Mouse (Mus musculus): ENCODE measurements around the gene Klk1b9.
"Not testable (repeated sequence)": the region's sequence is repeated elsewhere in the genome, so short reads cannot be mapped to it uniquely, and the experiment has no call there.

The Klk1b9 gene

GRCm38 (mm10) chr7:43975761-43976160, at the start of gene Klk1b9:
TSS of gene Klk1b9 (plus strand) at chr7:43976061.
- not testable (repeated sequence) for DNase-seq (ENCODE audit: low read depth, low spot score)

GRCm38 (mm10) chr7:43928521-43928920, 47.3 kb upstream of the Klk1b9 start:
- peak; percentile 68 for DNase-seq (ENCODE audit: low read depth, low spot score)

DNA sequence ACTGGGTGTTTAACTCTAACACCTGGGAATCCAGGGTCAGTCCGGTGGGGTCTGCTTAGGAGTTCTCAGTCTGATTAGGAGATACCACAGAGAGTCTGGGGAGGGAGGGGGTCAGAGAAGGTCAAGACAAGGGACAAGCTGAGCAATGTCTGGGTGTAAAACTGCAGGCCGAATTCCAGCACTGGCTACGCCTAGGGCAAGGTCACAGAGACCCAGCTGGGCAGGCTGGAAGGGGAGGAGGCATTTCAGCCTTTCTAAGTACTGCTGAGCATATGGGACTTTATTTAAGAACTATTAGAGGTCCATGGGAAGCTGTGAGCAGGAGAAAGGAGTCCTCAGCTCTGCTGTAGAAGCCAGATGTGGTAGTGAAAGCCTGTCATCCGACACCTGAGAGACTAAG, 43.5 kb upstream of the Klk1b9 start:
- DNase-seq (ENCODE audit: low read depth, low spot score) = peak; percentile 38

- DNase-seq (ENCODE audit: low read depth, low spot score) = no peak
These were observed 42.4 kb upstream of the Klk1b9 start, which contains the start of gene Klk15 for GRCm38 (mm10) chr7:43933440-43933839. TSS of gene Klk15 (plus strand) at chr7:43933740.

GRCm38 (mm10) chr7:43934747-43935146, 41.1 kb upstream of the Klk1b9 start:
- DNase-seq (ENCODE audit: low read depth, low spot score) = no peak

- DNase-seq (ENCODE audit: low read depth, low spot score) = peak; percentile 28
These were observed 39.3 kb upstream of the Klk1b9 start for GRCm38 (mm10) chr7:43936551-43936950.

DNA sequence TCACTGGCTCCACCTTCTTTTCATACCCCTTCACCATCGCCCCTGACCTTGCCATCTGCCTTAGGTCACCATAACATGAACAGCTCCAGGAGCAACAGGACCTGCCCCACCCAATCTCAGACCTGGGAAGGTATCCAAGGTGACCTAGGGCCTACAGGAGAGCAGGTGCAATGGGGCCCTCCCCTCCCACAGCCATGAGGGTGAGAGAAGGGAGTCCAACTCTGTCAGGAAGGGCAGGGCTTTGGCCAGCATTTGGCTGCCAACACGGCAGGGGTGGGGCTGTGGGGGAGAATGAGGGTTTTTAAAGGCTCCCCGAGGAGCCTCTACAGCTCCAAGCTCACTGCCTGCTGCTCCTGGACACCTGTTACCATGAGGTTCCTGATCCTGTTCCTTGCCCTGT, 33.6 kb upstream of the Klk1b9 start:
- DNase-seq (ENCODE audit: low read depth, low spot score) = peak; percentile 13

DNA sequence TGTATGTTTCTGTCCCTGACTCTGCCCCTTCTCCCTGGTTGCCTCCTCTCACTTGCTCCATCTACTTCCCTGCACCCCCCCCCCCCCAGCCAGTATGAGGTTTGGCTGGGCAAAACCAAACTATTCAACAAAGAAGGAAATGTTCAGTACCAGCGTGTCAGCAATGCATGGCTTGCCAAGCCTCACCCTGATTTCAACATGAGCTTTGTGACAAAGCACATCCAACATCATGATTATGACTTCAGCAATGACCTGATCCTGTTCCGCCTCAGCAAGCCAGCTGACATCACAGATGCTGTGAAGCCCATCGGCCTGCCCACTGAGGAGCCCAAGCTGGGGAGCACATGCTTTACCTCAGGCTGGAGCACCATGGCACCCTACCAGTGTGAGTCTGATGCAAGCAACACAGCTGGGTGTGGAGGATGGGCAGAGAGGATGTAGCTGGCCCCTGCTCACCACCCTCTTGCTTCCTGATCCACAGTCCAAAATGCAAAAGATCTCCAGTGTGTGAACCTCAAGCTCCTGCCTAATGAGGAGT, 31.1 kb upstream of the Klk1b9 start:
- DNase-seq (ENCODE audit: low read depth, low spot score) = no peak

DNA sequence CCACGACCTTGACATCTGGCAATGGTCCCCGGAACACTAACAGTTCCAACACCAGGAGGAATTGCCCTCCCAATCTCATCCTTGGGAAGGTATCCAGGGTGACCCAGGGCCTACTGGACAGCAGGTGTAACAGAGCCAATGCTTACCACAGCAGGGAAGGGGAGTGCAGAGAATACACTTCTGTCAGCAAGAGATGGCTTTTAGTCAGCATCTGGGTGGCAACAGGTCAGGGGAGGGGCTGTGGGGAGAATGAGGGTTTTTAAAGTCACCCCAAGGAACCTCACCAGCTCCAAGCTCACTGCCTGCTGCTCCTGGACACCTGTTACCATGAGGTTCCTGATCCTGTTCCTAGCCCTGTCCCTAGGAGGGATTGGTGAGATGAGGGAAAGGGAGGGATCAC, 25.5 kb upstream of the Klk1b9 start, which contains the start of gene Klk1b8:
Gene Klk1b8 (plus strand): TSS at position 301 of the 400 bp plus-strand sequence.
- no peak for DNase-seq (ENCODE audit: low read depth, low spot score)

GRCm38 (mm10) chr7:43952703-43953102, 23.2 kb upstream of the Klk1b9 start:
- DNase-seq (ENCODE audit: low read depth, low spot score) = no peak

DNA sequence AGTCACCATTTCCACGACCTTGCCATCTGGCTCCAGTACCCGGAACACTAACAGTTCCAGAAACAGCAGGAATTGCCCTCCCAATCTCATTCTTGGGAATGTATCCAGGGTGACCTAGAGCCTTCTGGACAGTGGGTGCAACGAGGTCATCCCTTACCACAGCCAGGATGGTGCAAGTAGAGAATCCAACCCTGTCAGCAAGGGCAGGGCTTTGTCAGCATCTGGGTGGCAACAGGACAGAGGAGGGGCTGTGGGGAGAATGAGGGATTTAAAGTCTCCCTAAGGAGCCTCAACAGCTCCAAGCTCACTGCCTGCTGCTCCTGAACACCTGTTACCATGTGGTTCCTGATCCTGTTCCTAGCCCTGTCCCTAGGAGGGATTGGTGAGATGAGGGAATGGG, 9.4 kb upstream of the Klk1b9 start, which contains the start of gene Klk1b1:
Gene Klk1b1 (plus strand): TSS at position 301 of the 400 bp plus-strand sequence.
- no peak for DNase-seq (ENCODE audit: low read depth, low spot score)

GRCm38 (mm10) chr7:43967058-43967457, 8.8 kb upstream of the Klk1b9 start:
- no peak for DNase-seq (ENCODE audit: low read depth, low spot score)

DNA sequence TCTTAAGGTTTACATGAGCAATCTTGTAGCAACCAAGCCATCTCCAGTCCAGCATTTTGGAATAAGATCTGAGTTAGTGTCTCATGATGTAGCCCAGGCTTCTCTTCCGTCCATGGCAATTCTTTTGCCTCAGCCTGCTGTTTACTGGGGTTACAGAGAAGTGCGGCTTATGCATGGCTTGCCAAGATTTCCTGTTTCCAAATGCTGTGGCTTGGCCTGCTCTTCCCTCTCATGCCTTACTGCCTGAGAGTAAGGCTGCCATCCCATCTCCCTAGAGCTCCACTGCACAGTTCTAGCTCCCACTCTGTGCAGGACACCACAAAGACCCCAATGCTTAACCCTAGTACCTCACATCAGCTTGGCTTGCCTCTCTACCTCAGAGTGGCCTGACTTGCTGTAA, 8.2 kb upstream of the Klk1b9 start:
- DNase-seq (ENCODE audit: low read depth, low spot score) = no peak

GRCm38 (mm10) chr7:43985657-43986056, 9.8 kb downstream of the Klk1b9 start:
- DNase-seq (ENCODE audit: low read depth, low spot score) = no peak

DNA sequence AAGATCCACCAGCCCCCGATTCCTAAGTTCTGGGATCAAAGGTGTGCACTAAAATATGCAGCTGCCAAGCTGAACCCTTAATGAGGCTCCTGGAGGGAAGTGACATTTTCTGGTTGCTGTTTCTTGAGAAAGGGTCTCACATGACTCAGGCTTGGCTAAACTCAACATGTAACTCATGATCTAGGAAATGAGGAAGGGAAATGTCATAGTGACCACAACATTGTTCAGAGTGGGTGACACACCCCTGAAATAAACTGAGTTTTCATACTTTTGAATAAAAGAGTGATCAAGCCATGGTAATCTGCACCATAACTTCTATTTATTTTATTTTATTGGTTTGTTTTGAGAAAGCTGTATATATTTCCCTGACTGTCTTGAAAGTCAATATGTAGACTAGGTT, 19.0 kb downstream of the Klk1b9 start:
- DNase-seq (ENCODE audit: low read depth, low spot score) = not testable (repeated sequence)

DNA sequence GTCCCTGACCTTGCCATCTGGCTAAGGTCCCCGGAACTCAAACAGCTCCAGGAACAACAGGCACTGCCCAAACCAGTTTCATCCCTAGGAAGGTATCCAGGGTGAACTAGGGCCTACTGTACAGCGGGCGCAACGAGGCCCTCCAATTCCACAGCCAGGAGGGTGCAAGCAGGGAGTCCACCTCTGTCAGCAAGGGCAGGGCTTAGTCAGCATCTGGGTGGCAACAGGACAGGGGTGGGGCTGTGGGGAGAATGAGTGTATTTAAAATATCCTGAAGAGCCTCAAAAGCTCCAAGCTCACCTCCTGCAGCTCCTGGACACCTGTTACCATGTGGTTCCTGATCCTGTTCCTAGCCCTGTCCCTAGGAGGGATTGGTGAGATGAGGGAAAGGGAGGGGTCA, 19.7 kb downstream of the Klk1b9 start, which contains the start of gene Klk1b11:
Gene Klk1b11 (plus strand): TSS at position 301 of the 400 bp plus-strand sequence.
- DNase-seq (ENCODE audit: low read depth, low spot score) = not testable (repeated sequence)

- DNase-seq (ENCODE audit: low read depth, low spot score) = no peak
These were observed 29.0 kb downstream of the Klk1b9 start for GRCm38 (mm10) chr7:44004847-44005246.

GRCm38 (mm10) chr7:44011868-44012267, 36.0 kb downstream of the Klk1b9 start, which contains the start of gene Klk1b26:
TSS of gene Klk1b26 (plus strand) at chr7:44012168.
- not testable (repeated sequence) for DNase-seq (ENCODE audit: low read depth, low spot score)

DNA sequence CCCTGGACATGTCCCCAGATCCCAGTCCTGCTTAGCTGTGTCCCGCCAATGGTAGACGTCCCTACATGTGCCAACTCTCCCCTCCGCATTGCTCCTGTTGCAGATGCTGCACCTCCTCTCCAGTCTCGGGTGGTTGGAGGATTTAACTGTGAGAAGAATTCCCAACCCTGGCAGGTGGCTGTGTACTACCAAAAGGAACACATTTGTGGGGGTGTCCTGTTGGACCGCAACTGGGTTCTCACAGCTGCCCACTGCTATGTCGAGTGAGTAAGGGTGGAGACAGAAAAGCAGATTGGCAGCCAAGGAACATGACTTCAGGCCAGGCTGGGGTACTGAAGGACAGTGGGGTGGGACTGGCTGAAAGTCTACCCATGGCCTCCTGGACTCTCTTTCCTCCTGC, 38.8 kb downstream of the Klk1b9 start:
- DNase-seq (ENCODE audit: low read depth, low spot score) = not testable (repeated sequence)

DNA sequence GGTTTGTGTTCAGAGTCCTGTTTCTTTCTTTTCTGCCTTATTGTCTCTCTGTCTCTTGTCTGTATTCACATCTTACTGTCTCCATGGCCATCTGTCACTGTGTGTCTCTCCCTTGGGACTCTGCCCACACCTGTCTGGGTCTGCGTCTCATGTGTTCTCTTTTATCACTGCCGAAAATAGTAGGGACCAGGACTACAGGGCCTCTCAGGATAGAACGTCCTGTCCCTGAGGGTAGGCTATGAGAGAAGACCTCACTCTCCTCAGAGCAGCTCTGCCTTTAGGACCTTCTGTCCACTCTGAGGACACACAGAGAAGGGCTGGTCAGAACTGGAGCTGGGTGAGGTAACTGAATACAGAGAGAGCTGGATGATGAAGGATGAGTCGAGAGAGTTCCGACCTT, 39.2 kb downstream of the Klk1b9 start:
- DNase-seq (ENCODE audit: low read depth, low spot score) = no peak

All from R1 (cell line).